Mouse (Mus musculus): ENCODE measurements around the gene Olfr437.
"Not testable (repeated sequence)": the region's sequence is repeated elsewhere in the genome, so short reads cannot be mapped to it uniquely, and the experiment has no call there.

DNA sequence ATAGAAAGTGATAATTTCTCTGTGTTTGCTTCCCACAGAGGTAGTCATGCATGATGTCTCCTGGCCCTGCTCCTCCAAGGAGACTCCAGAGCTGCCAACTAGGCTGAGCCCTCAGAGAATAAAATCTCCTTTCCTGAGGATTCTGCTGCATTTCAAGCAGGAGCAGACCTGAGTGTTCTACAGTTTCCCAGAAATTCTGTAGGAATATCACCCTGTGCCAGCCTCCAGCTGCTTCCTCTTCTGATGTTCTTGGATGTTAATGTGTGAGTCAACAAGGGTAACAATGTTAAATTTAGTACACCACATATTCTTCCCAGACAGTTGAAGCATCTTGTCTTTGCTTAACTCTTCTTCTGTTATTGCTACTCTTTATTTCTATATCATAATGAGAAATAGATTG is 49.8 kb downstream of the Olfr437 start, which contains the start of gene Olfr434:
- TF ChIP-seq POLR2A (IDR thresholded peaks at IDR 0.05; ENCODE audit: control insufficient read depth in 1 of 2, insufficient read depth in 1 of 2, low read depth in 1 of 2, low read length in 2 of 2, poor library complexity in 1 of 2); CTCF (IDR thresholded peaks at IDR 0.05 in 2 of 3, conservative IDR thresholded peaks at IDR 0.05 in 1 of 3; ENCODE audit: control insufficient read depth in 1 of 3, insufficient read depth in 1 of 3, low read depth in 2 of 3, low read length in 3 of 3, poor library complexity in 1 of 3, severe bottlenecking in 1 of 3); MEF2A (IDR thresholded peaks at IDR 0.05; ENCODE audit: extremely low read depth, insufficient replicate concordance, low read depth, low read length, poor library complexity, severe bottlenecking); MXI1 (IDR thresholded peaks at IDR 0.05; ENCODE audit: low read depth, low read length); EP300 (IDR thresholded peaks at IDR 0.05; ENCODE audit: low read depth in 1 of 2, low read length in 2 of 2); MAX (IDR thresholded peaks at IDR 0.05; ENCODE audit: low read length); RCOR1 (IDR thresholded peaks at IDR 0.05; ENCODE audit: low read depth, low read length): not testable (repeated sequence)

Measured in MEL (cell line).